Mouse (Mus musculus) monocyte, adult 2 months (primary cell): Measurements from ENCODE around the gene Ubr3.
"Not testable (repeated sequence)": the region's sequence is repeated elsewhere in the genome, so short reads cannot be mapped to it uniquely, and the experiment has no call there.

Experiments used
- DNase-seq, 2 experiments: peaks; one replicate each; pipeline ENCODE4 v3.0.0; 2022; ENCODE audit warnings: low spot score in 2 of 2, low read depth in 1 of 2

Gene Ubr3

DNA sequence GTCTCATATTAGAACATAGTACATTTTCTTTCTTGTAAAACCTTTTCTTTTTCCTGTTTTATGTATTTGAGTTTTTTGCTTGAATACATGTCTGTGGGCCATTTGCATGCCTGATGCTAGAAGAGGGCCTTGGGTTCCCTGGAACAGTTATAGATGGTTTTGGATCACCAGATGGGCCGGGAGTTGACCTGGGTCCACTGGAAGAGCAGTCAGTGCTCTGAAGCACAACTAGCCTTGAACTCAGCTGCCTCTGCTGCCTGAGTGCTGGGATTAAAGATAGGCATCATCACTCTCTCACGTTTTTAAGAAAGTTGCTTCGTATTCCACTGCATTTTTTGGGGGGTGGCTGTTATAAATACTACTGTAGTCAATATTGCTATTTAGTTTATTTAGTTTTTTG lies 6.5 kb downstream of the Ubr3 start:
- DNase-seq: no peak

DNA sequence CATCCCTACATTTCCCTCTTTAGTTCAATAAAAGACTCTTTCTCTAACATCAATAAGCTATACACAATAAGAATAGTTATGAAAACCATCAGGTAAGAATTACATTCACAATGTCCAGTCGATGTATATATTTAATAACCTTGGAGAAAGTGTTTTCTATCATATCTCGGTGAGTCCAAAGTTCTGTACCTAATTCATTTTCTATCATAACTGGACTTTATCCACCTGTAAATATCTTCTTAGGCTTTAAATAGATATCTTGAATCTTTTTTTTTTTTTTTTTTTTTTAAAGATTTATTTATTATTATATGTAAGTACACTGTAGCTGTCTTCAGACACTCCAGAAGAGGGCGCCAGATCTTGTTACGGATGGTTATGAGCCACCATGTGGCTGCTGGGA lies 10.3 kb downstream of the Ubr3 start:
- DNase-seq: not testable (repeated sequence)

DNA sequence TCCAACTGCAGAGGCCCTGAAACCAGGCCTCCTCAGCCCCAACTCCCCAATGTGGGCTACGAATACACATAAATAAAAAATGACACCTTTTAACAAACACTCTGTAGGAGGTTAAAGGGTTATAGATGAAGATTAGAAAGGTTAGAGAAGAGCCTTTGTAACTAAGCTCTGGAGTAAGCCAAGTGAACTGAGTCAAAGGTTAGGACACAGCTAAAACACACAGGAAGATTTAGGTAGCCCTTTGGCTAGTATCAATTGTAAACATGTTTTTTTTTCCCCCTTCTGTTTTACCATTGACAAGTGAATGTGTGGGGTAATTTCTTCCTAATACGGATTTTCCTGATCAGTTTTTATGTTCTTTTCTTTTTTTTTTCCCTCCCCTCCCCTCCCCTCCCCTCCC lies 15.8 kb downstream of the Ubr3 start:
- DNase-seq: no peak

DNA sequence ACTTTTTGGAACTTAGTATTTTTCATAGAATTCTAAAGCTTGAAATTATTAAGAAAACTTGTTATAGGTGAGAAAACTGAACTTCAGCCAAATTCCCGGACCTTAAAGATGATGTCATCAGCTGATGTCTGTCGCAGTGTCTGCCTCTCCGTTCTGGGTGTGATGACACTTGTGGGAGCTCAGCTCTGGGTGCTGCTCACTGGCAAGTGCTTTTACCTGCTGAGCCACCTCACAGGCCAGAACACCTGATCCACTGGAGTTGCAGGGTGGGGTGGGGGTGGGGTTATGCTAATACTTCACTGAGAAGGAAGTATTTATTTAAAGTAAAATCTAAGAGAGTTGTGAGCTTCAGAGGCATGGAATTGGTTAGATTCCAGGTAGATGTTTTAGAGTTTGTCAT lies 20.3 kb downstream of the Ubr3 start:
- DNase-seq: no peak

DNA sequence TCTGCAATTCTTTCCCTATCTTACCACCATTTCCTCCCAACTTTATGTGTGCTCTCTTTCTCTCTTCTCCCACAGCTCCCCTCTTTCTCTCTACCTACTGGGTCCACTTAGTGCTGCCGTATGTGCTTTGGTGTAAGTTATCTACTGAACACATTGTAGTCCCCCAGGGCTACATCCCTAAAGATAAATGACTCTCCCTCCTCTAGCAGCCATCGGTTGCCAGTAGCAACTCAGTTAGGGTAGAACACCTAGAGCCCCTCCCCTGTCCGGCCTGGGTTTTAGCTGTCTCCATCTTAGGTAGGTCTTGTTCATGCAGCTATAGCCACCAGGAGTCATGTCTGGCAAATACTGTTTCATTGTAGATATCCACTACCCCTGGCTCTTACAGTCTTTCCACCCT lies 27.9 kb downstream of the Ubr3 start:
- no peak for DNase-seq

DNA sequence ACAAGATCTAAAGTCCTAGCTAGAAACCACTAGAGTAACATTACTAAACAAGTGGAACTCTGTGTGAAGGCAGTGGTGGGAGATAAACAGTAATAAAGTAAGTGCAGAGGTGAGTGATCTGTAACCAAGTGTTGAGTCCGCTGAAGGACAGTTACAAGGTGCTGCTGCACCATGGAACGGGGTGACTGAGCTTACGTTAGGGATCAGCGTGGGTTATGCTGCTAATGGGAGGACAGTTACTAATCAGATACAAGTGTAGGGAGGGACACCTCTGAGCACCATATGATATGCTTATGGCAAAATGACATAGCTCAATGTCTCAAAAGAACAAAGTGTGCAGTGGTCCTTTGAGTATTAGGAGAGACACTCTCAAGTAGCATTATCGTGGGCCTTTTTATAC lies 39.3 kb downstream of the Ubr3 start:
- DNase-seq: no peak

DNA sequence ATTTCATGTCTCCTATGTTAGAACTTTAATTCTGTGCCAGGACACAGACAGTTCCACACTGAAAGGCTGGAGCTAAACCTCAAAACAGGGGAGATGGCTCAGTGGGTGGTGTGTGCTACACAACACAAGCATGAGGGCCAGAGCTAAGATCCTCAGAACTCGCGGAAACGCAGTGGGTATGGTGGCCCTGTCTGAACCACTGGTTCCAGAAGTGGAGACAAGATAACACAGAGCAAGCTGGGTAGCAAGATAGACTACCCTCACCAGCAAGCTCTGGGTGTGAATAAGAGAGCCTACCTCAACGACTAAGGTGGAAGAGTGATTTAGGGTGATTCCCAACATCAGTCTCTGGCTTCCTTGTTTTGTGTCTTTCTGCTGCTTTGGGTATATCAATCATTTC lies 42.2 kb downstream of the Ubr3 start:
- DNase-seq: no peak

DNA sequence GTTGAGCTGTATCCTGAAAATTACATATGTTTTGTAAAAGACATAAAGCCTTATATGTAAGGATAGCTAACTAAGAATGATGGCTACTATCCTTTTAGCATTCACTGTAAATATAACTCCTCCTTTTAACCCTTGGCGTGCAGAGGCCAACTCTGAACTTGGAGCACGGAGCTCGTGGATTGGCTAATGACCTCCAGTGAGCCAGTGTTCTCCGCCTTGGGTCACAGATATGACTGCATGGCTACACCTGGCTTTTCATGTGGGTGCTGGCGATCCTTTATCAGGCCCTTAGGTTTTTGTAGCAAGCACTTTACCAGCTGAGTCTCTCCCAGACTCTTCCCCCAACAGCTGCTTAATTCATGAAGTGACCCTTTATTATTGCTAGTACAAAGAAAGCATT lies 42.6 kb downstream of the Ubr3 start:
- no peak for DNase-seq

DNA sequence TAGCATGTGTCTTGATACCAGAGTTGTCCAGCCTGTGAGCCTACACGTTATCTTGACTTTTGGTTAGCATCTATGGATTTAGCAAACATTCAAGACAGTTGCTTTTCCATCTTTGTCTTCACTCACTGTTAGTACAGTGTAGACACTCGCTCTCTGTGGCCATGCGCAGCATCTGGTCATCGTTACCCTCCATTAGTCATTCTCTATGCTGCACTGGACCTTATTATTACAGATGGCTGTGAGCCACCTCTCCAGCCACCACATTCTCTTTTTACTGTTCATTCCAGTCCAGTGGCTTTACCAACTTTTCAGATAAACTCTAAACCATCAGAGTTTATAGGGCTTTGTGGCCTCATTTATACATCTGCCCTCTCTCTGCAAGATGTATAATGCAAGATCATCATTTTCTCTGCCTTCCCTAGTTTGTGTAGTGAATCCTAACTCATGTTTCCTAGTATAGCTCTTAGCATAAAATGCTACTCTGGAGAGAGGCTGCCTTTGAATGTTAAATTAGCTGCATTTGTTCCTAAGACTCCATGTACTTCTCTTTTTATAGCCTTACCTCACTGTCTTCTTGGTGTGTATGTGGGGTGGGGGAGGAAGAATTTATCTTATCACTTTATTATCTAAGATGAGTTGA lies 44.5 kb downstream of the Ubr3 start:
- DNase-seq: no peak

DNA sequence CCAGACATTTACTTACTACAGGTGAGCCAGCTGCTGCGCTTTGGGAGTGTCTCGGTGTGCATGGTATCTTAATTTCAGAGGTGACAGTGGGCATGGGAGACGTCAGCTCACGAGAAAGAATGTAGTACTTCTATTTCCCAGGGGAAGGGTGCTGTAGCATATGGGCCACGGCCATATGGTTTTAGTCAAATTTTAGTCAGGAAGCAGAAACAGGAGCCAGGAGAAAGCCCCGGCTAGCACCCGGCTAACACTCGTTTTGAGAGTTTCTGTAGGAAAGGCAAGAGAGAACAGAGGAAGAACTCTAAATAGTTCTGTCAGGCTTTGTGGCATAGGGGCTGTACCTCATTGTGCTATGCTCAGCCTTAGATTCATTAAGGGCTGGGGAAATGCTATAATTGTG lies 55.8 kb downstream of the Ubr3 start:
- no peak for DNase-seq

DNA sequence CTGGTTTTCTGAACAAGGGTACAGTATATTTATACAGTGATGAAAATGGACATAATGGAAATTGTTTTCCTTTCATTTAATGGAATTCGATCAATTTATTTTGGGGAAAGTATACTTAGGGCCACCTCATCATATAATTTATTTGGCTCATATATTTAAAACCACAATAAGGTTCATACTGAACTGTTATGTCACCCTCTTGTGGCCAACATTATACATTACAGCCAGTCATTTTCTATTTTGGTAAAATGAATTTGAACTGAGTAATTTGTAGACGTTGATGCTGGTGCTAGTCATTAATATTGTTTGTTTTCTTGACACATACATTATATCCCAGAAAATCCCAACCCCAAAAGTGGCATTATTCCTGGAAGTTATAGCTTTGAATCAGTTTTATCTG lies 58.6 kb downstream of the Ubr3 start:
- DNase-seq: no peak

DNA sequence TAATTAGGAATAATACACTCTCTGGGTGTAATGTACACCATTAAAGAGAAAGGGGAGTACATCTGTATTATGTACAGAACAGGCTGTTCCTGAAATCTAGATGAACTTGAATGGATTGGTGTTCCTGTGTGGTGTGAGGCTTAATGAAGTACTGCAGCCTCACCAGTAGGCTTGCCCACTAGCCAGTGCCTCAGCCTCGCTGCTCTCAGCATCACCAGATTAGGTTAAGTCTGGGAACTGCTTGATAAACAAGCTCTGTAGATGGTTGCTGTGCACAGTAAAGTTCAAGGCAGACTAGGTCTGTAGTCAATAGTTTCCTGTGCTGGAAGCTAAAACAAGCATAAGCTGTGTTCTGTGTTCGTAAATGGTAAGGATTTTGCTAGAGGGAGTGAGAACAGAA lies 60.6 kb downstream of the Ubr3 start:
- no peak for DNase-seq

DNA sequence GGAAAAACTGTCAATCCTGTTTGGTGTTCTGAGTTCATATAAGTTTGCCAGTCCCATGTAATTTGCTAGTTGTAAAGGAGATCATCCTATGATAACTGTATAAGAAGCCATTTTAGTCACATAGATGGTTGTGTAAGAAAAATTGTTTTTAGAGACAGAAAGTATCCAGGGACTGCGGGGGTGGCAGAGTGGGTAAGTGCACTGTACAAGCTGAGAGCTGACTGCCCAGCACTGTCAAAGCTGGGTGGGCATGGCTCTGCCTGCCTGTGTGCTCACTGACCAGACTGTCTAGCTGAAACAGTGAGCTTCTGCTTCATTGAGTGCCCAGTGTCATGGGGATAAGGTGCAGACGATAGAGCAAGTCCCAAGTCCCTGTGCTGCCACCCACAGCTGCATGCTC lies 77.8 kb downstream of the Ubr3 start:
- no peak for DNase-seq

DNA sequence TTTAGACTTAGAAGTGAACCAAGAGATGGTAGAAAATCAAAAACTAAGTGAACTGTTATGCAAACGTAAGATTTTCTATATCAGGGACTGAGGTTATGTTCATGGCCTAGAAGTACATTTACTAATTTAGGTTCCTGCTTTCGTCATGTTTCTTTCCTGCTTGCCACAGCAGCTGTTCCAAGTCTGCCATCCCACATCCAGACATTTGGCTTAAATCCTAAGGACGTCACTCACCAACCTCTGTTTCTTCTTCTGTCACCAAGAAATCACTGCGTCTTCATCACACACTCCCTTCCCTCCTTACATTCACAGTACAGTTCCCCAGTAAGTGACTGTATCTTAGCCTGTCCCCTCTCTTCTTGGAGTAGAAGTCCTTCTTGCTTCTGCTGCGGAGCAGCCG lies 92.2 kb downstream of the Ubr3 start:
- no peak for DNase-seq

DNA sequence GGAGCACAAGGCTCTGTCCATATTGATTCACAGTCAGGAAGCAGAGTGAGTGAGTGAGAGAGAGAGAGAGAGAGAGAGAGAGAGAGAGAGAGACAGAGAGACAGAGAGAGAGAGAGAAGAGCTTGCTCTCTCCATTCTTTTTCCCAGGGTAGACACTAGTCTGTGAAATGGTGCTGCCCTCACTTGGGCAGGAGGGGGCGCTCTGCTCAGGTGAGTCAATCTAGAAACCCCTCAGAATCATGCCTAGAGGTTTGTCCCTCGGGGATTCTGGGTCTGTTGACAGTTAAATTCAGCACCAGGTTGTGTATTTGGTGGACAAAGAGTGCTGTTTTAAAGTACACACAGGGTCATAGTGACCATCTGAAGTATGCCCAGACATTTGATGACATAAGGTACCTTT lies 93.6 kb downstream of the Ubr3 start:
- no peak for DNase-seq

DNA sequence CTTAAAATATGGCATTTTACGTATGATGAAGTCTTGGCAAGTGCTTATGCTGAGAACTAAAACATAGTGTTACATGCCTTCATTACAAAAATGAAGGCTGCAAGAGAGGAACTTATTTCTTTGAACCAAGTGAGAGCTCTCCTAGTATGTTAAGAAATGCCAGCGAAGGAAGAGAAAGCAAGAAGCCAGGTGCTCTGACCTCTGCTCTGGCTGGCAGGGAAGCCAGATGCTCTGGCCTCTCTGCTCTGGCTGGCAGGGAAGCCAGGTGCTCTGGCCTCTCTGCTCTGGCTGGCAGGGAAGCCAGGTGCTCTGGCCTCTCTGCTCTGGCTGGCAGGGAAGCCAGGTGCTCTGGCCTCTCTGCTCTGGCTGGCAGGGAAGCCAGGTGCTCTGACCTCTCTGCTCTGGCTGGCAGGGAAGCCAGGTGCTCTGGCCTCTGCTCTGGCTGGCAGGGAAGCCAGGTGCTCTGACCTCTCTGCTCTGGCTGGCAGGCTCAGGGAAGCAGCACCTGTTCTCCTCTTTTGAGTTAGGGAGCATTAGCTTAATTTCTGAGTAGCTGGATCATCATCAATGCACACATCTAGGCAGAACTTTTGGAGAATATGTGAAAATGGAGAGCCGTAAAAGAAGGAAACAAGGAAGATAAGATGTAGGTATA lies 97.2 kb downstream of the Ubr3 start:
- DNase-seq: not testable (repeated sequence)

DNA sequence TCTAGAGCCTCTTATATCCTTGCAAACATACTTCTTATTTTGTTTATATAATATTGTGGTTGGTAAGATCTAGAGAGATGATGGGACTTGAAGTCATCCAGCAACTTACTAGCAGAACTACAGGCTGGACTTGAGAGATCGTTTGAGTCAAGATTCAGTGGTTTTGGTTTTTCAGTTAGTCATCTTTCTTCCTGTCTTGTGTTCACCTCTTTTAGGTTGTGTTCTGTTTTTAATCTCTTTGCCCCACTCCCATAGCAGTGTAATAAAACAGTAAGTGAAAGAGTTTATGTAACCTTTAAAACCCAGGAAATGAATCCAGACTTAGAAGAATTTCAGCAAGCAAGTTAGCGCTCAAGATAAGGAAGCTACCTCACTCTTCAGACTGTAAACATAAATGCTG lies 97.7 kb downstream of the Ubr3 start:
- no peak for DNase-seq

DNA sequence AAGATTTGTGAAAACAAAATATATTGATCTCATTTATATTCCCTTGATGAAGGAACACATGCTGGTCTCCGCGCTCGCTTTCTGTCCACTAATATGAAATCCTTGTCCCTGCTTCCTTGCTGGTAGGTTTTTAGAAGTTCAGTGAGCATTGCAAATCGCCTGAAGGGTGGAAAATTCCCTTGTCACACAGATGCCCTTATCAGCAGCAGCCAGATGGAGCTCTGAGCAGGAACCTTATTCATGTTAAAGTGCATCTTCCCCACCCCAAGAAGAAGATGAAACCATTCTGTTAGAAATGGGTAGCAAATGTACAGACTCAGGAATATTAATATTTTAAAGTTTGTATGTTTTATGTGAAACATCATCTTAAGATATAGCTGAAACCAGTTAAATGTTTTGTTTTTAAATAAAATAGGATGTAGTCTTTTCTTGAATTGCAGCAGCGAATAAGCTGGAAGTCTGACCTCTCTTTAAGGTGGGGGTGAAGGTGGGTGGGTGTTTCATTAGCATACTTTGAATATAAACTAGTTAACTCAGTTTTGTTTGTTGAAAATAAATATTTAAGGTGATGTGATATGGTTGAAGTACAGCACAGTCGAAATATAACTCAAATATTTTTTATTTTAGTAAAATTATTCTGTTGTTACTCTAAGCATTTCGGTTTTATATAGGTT lies 102.2 kb downstream of the Ubr3 start:
- no peak for DNase-seq

DNA sequence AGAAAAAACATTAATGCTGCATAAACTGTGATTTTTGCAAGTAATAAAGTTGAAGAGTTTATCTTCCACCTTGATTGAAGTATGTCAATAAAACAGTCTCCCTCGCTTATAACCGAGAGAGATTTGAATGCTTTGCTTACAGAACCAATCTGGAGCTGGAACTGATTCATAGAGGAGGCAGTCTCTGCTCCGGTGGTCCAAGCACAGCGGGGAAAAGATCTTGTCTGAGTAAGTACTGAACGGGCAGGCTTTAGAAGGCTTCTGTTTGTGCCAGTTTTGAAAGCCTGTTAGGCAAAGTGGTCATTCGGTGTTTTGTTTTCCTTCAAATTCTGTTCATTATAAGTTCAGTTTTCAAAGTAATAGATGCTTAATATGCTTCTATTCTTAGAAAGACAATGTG lies 103.3 kb downstream of the Ubr3 start:
- no peak for DNase-seq

DNA sequence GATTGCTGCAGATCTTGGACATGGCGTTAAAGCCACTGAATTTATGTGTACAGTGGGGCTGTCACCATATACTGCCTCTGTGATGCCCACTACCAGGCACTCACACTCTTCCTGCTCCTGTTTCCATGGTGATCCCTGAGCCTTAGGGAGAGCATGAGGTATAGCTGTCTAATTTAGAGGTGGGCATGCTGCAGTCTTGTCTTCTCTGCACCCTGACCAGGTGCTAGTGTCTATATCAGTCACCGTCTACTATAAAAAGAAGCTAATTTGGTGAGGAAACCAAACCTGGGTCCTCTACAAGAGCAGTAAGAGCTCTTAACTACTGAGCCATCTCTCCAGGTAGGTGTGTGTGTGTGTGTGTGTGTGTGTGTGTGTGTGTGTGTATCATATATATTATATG lies 109.4 kb downstream of the Ubr3 start:
- no peak for DNase-seq

DNA sequence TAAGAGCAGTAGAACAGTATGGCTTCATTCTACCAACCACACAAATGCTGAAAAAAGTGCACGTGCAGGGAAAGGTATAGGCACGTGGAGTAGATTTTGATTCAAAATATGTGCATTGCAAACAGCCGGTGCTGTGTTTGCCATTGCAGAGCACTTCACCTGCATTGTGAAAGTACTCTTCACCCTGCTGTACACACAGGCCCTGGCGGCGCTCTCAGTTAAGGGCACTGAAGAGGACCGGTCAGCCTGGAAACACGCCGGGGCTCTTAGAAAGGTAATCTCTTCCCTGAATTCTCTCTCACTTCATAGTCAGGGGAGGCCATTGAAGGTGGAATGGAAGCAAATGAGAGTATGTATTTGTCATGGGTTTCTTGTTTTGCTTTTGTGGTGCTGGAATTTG lies 115.9 kb downstream of the Ubr3 start:
- DNase-seq: no peak

DNA sequence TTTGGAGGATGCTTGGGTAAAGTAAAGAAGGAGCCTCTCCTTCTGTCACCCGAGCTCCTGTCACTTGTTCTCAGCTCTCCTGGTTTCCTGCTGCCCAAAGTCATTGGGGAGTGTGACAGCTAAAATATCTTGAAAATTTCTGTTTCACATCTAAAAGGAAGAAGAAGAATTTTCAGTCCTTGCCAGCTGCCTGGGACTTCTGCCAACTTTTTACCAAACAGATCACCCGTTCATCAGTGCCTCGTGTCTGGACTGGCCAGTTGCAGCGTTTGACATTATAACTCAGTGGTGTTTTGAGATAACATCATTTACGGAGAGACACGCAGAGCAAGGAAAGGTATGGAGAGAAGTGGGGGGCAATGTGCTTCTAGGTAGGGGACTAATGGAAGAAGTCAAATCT lies 121.2 kb downstream of the Ubr3 start:
- DNase-seq: no peak

DNA sequence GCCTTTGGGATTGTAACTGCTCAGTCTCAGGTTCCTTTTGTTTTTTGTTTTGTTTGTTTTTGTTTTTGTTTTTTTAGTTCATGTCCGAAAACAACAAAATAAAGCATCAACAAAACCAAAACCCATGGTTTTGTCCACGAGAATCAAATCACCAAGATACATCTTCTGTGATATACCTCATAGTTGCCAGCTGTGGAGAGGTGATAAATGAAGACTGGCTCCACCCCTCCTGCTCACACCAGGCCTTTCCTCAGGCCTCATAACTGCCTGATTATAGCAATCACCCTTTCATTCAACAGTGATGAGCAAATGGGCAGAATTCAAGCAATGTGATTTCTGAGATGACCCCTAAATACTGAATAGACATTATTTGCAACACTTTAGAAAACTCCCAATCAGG lies 127.4 kb downstream of the Ubr3 start:
- DNase-seq: no peak
